Mouse (Mus musculus) forebrain, embryonic 12.5 days (tissue): ENCODE results near the gene Mtf1. TPM values are rescaled to one million over a fixed set of nuclear protein-coding genes. Genes with fewer than 3 reads are reported as not detected.

ENCODE experiments used
- ATAC-seq: fragments of 200-750 bp; cut with Nextera tagmentation; 2 replicates; pipeline ENCODE4 v1.8.0; 2017; ENCODE audit warnings: moderate TSS enrichment; ENCODE audit not compliant: low FRiP score
- H3K27ac ChIP-seq: fragments of 300-500 bp; sonication (generic); 2 replicates; pipeline ENCODE4 v1.5.1; 2016; ENCODE audit warnings: mild to moderate bottlenecking
- H3K27me3 ChIP-seq: fragments of 300-500 bp; sonication (generic); 2 replicates; pipeline ENCODE4 v1.6.1; 2016; ENCODE audit warnings: mild to moderate bottlenecking
- H3K36me3 ChIP-seq: fragments of 300-500 bp; sonication (generic); replicated peaks from 2 replicates; pipeline ENCODE4 v1.6.1; 2016; ENCODE audit warnings: mild to moderate bottlenecking
- H3K4me1 ChIP-seq: fragments of 300-500 bp; sonication (generic); 2 replicates; pipeline ENCODE4 v1.6.1; 2016
- H3K4me2 ChIP-seq: fragments of 300-500 bp; sonication (generic); 2 replicates; pipeline ENCODE4 v1.6.1; 2016; ENCODE audit warnings: mild to moderate bottlenecking, moderate library complexity
- H3K4me3 ChIP-seq: fragments of 300-500 bp; sonication (generic); replicated peaks from 2 replicates; pipeline ENCODE4 v1.5.1; 2016; ENCODE audit warnings: mild to moderate bottlenecking
- H3K9ac ChIP-seq: fragments of 300-500 bp; sonication (generic); 2 replicates; pipeline ENCODE4 v1.6.1; 2016; ENCODE audit warnings: mild to moderate bottlenecking
- H3K9me3 ChIP-seq: fragments of 300-500 bp; sonication (generic); 2 replicates; pipeline ENCODE4 v1.6.1; 2016
- WGBS: fragments of 180-500 bp; shearing (Covaris S2); methylation state at CpG from one replicate; pipeline ENCODE4 v1.1.7; 2016; 5-methylcytosine and 5-hydroxymethylcytosine counted together
- polyA plus RNA-seq: library from polyadenylated mRNA; unstranded; fragments of >200 nt; fragmentation: Nextera tagmentation; extraction: Ambion mirVana; gene quantifications from 2 replicates; pipeline ENCODE4 v1.2.1, GENCODE M21; 2016

Mtf1 gene
- polyA plus RNA-seq, 1 experiment from 2014 or later, result 13.6 TPM

GRCm38 (mm10) chr4:124773449-124773848 is 28.5 kb upstream of the Mtf1 start:
- Histone ChIP-seq H3K9me3 (no peaks in the 10 kb centered on the region), H3K27ac (no peak overlapping the region), H3K4me3 (no peak overlapping the region), H3K4me2 (no peak overlapping the region), H3K27me3 (no peaks in the 10 kb centered on the region), H3K36me3 (no peaks in the 10 kb centered on the region), H3K4me1 (no peaks in the 10 kb centered on the region), H3K9ac (no peak overlapping the region)
- no peak for ATAC-seq
- WGBS, result 86% methylated on average over 2 of the region's 2 CpGs

GRCm38 (mm10) chr4:124773995-124774394 is 27.9 kb upstream of the Mtf1 start:
- H3K4me1 ChIP-seq, result no peaks in the 10 kb centered on the region
- no peak for ATAC-seq
- peaks cover 4% of the 10 kb centered on the region for H3K36me3 ChIP-seq
- H3K27ac ChIP-seq, result no peak overlapping the region
- no peak overlapping the region for H3K4me3 ChIP-seq
- H3K9ac ChIP-seq, result no peak overlapping the region
- 94% methylated on average over 6 of the region's 6 CpGs for whole genome bisulfite sequencing
- no peaks in the 10 kb centered on the region for H3K9me3 ChIP-seq
- no peaks in the 10 kb centered on the region for H3K27me3 ChIP-seq
- no peak overlapping the region for H3K4me2 ChIP-seq

GRCm38 (mm10) chr4:124774429-124774828 is 27.5 kb upstream of the Mtf1 start:
- H3K9ac ChIP-seq, result no peak overlapping the region
- no peak for ATAC-seq
- H3K4me1 ChIP-seq, result no peaks in the 10 kb centered on the region
- no peaks in the 10 kb centered on the region for H3K27me3 ChIP-seq
- H3K36me3 ChIP-seq, result peaks cover 8% of the 10 kb centered on the region
- no peak overlapping the region for H3K27ac ChIP-seq
- H3K9me3 ChIP-seq, result no peaks in the 10 kb centered on the region
- H3K4me2 ChIP-seq, result no peak overlapping the region
- 71% methylated on average over 2 of the region's 2 CpGs for WGBS
- no peak overlapping the region for H3K4me3 ChIP-seq

GRCm38 (mm10) chr4:124781361-124781760 is 20.5 kb upstream of the Mtf1 start:
- no peak overlapping the region for H3K27ac ChIP-seq
- H3K9me3 ChIP-seq, result no peaks in the 10 kb centered on the region
- peaks cover 59% of the 10 kb centered on the region for H3K36me3 ChIP-seq
- ATAC-seq, result no peak
- WGBS, result 62% methylated on average over 7 of the region's 7 CpGs
- H3K4me2 ChIP-seq, result no peak overlapping the region
- no peak overlapping the region for H3K9ac ChIP-seq
- H3K4me3 ChIP-seq, result no peak overlapping the region
- no peaks in the 10 kb centered on the region for H3K27me3 ChIP-seq
- no peaks in the 10 kb centered on the region for H3K4me1 ChIP-seq

GRCm38 (mm10) chr4:124782395-124782794 is 19.5 kb upstream of the Mtf1 start:
- H3K9me3 ChIP-seq, result no peaks in the 10 kb centered on the region
- no peak for ATAC-seq
- no peak overlapping the region for H3K4me2 ChIP-seq
- WGBS, result 91% methylated on average over 8 of the region's 8 CpGs
- H3K4me3 ChIP-seq, result no peak overlapping the region
- H3K27me3 ChIP-seq, result no peaks in the 10 kb centered on the region
- no peaks in the 10 kb centered on the region for H3K4me1 ChIP-seq
- H3K27ac ChIP-seq, result no peak overlapping the region
- no peak overlapping the region for H3K9ac ChIP-seq
- peaks cover 69% of the 10 kb centered on the region for H3K36me3 ChIP-seq

GRCm38 (mm10) chr4:124783937-124784336 is 18.0 kb upstream of the Mtf1 start:
- ATAC-seq, result no peak
- H3K4me1 ChIP-seq, result no peaks in the 10 kb centered on the region
- no peak overlapping the region for H3K4me2 ChIP-seq
- H3K27me3 ChIP-seq, result no peaks in the 10 kb centered on the region
- no peak overlapping the region for H3K27ac ChIP-seq
- H3K9ac ChIP-seq, result no peak overlapping the region
- H3K9me3 ChIP-seq, result no peaks in the 10 kb centered on the region
- H3K4me3 ChIP-seq, result no peak overlapping the region
- peaks cover 76% of the 10 kb centered on the region for H3K36me3 ChIP-seq
- WGBS, result 86% methylated on average over 8 of the region's 8 CpGs

GRCm38 (mm10) chr4:124790013-124790412 is 11.9 kb upstream of the Mtf1 start:
- Histone ChIP-seq H3K27me3 (no peaks in the 10 kb centered on the region), H3K36me3 (peaks cover 79% of the 10 kb centered on the region), H3K4me2 (no peak overlapping the region), H3K9me3 (no peaks in the 10 kb centered on the region), H3K4me3 (no peak overlapping the region), H3K9ac (no peak overlapping the region), H3K27ac (no peak overlapping the region), H3K4me1 (no peaks in the 10 kb centered on the region)
- WGBS, result 87% methylated on average over 4 of the region's 4 CpGs
- no peak for ATAC-seq

- Histone ChIP-seq H3K9me3 (no peaks in the 10 kb centered on the region), H3K4me3 (no peak overlapping the region), H3K36me3 (peaks cover 67% of the 10 kb centered on the region), H3K27me3 (no peaks in the 10 kb centered on the region), H3K9ac (no peak overlapping the region), H3K4me1 (no peaks in the 10 kb centered on the region), H3K27ac (no peak overlapping the region), H3K4me2 (no peak overlapping the region)
- ATAC-seq, result no peak
- 89% methylated on average over 8 of the region's 8 CpGs for WGBS
These were observed 9.8 kb upstream of the Mtf1 start for GRCm38 (mm10) chr4:124792114-124792513.

- peaks cover 53% of the 10 kb centered on the region for H3K36me3 ChIP-seq
- ATAC-seq, result no peak
- H3K4me2 ChIP-seq, result no peak overlapping the region
- no peaks in the 10 kb centered on the region for H3K27me3 ChIP-seq
- no peak overlapping the region for H3K9ac ChIP-seq
- 93% methylated on average over 8 of the region's 8 CpGs for WGBS
- H3K4me1 ChIP-seq, result no peaks in the 10 kb centered on the region
- H3K4me3 ChIP-seq, result no peak overlapping the region
- H3K9me3 ChIP-seq, result no peaks in the 10 kb centered on the region
- no peak overlapping the region for H3K27ac ChIP-seq
These were observed 5.8 kb upstream of the Mtf1 start for GRCm38 (mm10) chr4:124796141-124796540.

GRCm38 (mm10) chr4:124796913-124797312 is 5.0 kb upstream of the Mtf1 start:
- Histone ChIP-seq H3K4me3 (no peak overlapping the region), H3K4me2 (no peak overlapping the region), H3K27me3 (no peaks in the 10 kb centered on the region), H3K9ac (no peak overlapping the region), H3K4me1 (peaks cover 4% of the 10 kb centered on the region; the same call in 1 of the 2 replicates), H3K36me3 (peaks cover 46% of the 10 kb centered on the region), H3K9me3 (no peaks in the 10 kb centered on the region), H3K27ac (no peak overlapping the region)
- ATAC-seq, result no peak
- WGBS, result 89% methylated on average over 2 of the region's 2 CpGs

- peak overlapping the region; percentile 98 for H3K27ac ChIP-seq
- H3K9ac ChIP-seq, result peak overlapping the region; percentile 90
- WGBS, result 2% methylated on average over 53 of the region's 53 CpGs
- H3K9me3 ChIP-seq, result no peaks in the 10 kb centered on the region
- H3K36me3 ChIP-seq, result peaks cover 44% of the 10 kb centered on the region
- peaks cover 16% of the 10 kb centered on the region for H3K4me1 ChIP-seq
- peak overlapping the region; percentile 81 for H3K4me3 ChIP-seq
- H3K4me2 ChIP-seq, result peak overlapping the region; percentile 82
- ATAC-seq, result peak; percentile 99
- H3K27me3 ChIP-seq, result no peaks in the 10 kb centered on the region
These were observed 681 bp downstream of the Mtf1 start for GRCm38 (mm10) chr4:124802309-124803260.

GRCm38 (mm10) chr4:124803406-124803805 is 1.5 kb downstream of the Mtf1 start:
- H3K4me2 ChIP-seq, result peak overlapping the region; percentile 82
- peak overlapping the region; percentile 90 for H3K9ac ChIP-seq
- no peaks in the 10 kb centered on the region for H3K27me3 ChIP-seq
- H3K4me3 ChIP-seq, result peak overlapping the region; percentile 81
- ATAC-seq, result no peak
- H3K4me1 ChIP-seq, result peaks cover 16% of the 10 kb centered on the region
- WGBS, result 83% methylated on average over 6 of the region's 6 CpGs
- H3K9me3 ChIP-seq, result no peaks in the 10 kb centered on the region
- peaks cover 38% of the 10 kb centered on the region for H3K36me3 ChIP-seq
- H3K27ac ChIP-seq, result no peak overlapping the region

GRCm38 (mm10) chr4:124808511-124808910 is 6.6 kb downstream of the Mtf1 start:
- H3K27ac ChIP-seq, result no peak overlapping the region
- no peaks in the 10 kb centered on the region for H3K9me3 ChIP-seq
- 92% methylated on average over 5 of the region's 5 CpGs for WGBS
- H3K36me3 ChIP-seq, result peaks cover 51% of the 10 kb centered on the region
- peaks cover 11% of the 10 kb centered on the region for H3K4me1 ChIP-seq
- no peak for ATAC-seq
- H3K4me2 ChIP-seq, result no peak overlapping the region
- H3K27me3 ChIP-seq, result no peaks in the 10 kb centered on the region
- no peak overlapping the region for H3K9ac ChIP-seq
- H3K4me3 ChIP-seq, result no peak overlapping the region
